Mouse (Mus musculus) heart, embryonic 15.5 days (tissue): ENCODE measurements around the gene Fkbp14. TPM values are rescaled to one million over a fixed set of nuclear protein-coding genes. Genes with fewer than 3 reads are reported as not detected.

ENCODE experiments used
- polyA plus RNA-seq: library from polyadenylated mRNA; unstranded; fragments of >200 nt; fragmentation: Nextera tagmentation; extraction: Ambion mirVana; gene quantifications from 2 replicates; pipeline ENCODE4 v1.2.1, GENCODE M21; 2015

Fkbp14 gene
- polyA plus RNA-seq, 1 experiment from 2014 or later: 22.2 TPM

Other genes starting within 250 kb of the Fkbp14 start
- gene Wipf3, start 167.7 kb downstream of the Fkbp14 start, polyA plus RNA-seq: 3.3 and 3.4 TPM in 2 replicates
- 7.1 and 7.6 TPM in 2 replicates for gene Scrn1, start 30.8 kb downstream of the Fkbp14 start, polyA plus RNA-seq
- gene Plekha8, start 2.2 kb downstream of the Fkbp14 start, polyA plus RNA-seq: 4.9 and 5.1 TPM in 2 replicates
- gene Mturn, start 84.3 kb upstream of the Fkbp14 start, polyA plus RNA-seq: 5.8 and 6.6 TPM in 2 replicates
- 2.7 and 2.8 TPM in 2 replicates for gene Znrf2, start 219.6 kb upstream of the Fkbp14 start, polyA plus RNA-seq